In genomic region chr10:98916011-98916780, GRCm38 (mm10) we compare ENCODE assay signal across 8 mouse cellular contexts. TPM values are rescaled to one million over a fixed set of nuclear protein-coding genes. Genes with fewer than 3 reads are reported as not detected.
DNase-seq lines count a peak whose midpoint lies in the region; ATAC-seq and TF ChIP-seq lines count a peak whose summit lies in the region.

No protein-coding gene starts in this region.

- H3K36me3 ChIP-seq in embryonic facial prominence, embryonic 15.5 days = no peaks in the 10 kb centered on the region
- no peaks in the 10 kb centered on the region for H3K36me3 ChIP-seq in kidney, adult 2 months (ENCODE audit: control insufficient read depth, insufficient read depth, low read length)
- no peaks in the 10 kb centered on the region for H3K36me3 ChIP-seq in midbrain, embryonic 14.5 days (ENCODE audit: control insufficient read depth, insufficient read depth, low read length)

- no peak for TF ChIP-seq CTCF in kidney, adult 2 months (conservative IDR thresholded peaks at IDR 0.05; ENCODE audit: insufficient read depth, insufficient read length, low read depth, low read length)

- H3K4me2 ChIP-seq in embryonic facial prominence, embryonic 15.5 days (replicated peaks) = peak overlapping the region; percentile 87
- peak overlapping the region; percentile 77 for H3K4me2 ChIP-seq in midbrain, embryonic 14.5 days (ENCODE audit: low read length)

- peak overlapping the region; percentile 97 for H3K4me3 ChIP-seq in embryonic facial prominence, embryonic 15.5 days (replicated peaks)
- peak overlapping the region; percentile 71 for H3K4me3 ChIP-seq in kidney, adult 2 months (ENCODE audit: insufficient read depth, low read depth, low read length)
- H3K4me3 ChIP-seq in midbrain, embryonic 14.5 days (replicated peaks; ENCODE audit: low read depth, low read length) = peak overlapping the region; percentile 90

- H3K4me1 ChIP-seq in embryonic facial prominence, embryonic 15.5 days = peaks cover 13% of the 10 kb centered on the region
- peaks cover 7% of the 10 kb centered on the region; the same call in 1 of the 2 replicates for H3K4me1 ChIP-seq in kidney, adult 2 months (ENCODE audit: control insufficient read depth, insufficient read depth, low read length)
- H3K4me1 ChIP-seq in midbrain, embryonic 14.5 days (ENCODE audit: control insufficient read depth, insufficient read depth, low read length) = 0 out of 2 replicates have a peak, but pooled peaks cover 14% of the 10 kb centered on the region

- H3K9me3 ChIP-seq in embryonic facial prominence, embryonic 15.5 days (replicated peaks) = no peaks in the 10 kb centered on the region
- H3K9me3 ChIP-seq in midbrain, embryonic 14.5 days (ENCODE audit: control insufficient read depth, low read length) = no peaks in the 10 kb centered on the region

- H3K9ac ChIP-seq in embryonic facial prominence, embryonic 15.5 days = peak overlapping the region; percentile 90
- peak overlapping the region; percentile 94 for H3K9ac ChIP-seq in midbrain, embryonic 14.5 days (replicated peaks; ENCODE audit: low read length)

- no peak for ATAC-seq in embryonic facial prominence, embryonic 15.5 days (ENCODE audit: insufficient number of reproducible peaks, low FRiP score, low TSS enrichment, low read depth)
- no peak for ATAC-seq in midbrain, embryonic 14.5 days (ENCODE audit: low FRiP score, low TSS enrichment)

- 10% methylated on average over 22 of the region's 22 CpGs for WGBS in embryonic facial prominence, embryonic 15.5 days
- 8% methylated on average over 22 of the region's 22 CpGs for WGBS in kidney, adult 2 months
- 8% methylated on average over 22 of the region's 22 CpGs for WGBS in midbrain, embryonic 14.5 days

- peak; percentile 21 for DNase-seq in kidney, adult 18-20 months
- DNase-seq in kidney, postnatal 14 days = no peak
- peak; percentile 57 for DNase-seq in MN1 (ENCODE audit: low spot score)
- peak; percentile 29 for DNase-seq in kidney, adult 2 months
- DNase-seq in midbrain, embryonic 14.5 days = peak; percentile 70
- no peak for DNase-seq in urinary bladder, postnatal 4 days (ENCODE audit: low spot score in 2 of 2)
- DNase-seq in urinary bladder, postnatal 36 days (ENCODE audit: low spot score in 2 of 2) = no peak

- no peaks in the 10 kb centered on the region for H3K27me3 ChIP-seq in embryonic facial prominence, embryonic 15.5 days
- H3K27me3 ChIP-seq in kidney, adult 2 months (replicated peaks; ENCODE audit: control insufficient read depth, insufficient read depth, low read length) = no peaks in the 10 kb centered on the region
- no peaks in the 10 kb centered on the region for H3K27me3 ChIP-seq in midbrain, embryonic 14.5 days (ENCODE audit: control insufficient read depth, insufficient read depth, low read length)

- TF ChIP-seq POLR2A in kidney, adult 2 months (IDR thresholded peaks at IDR 0.05; ENCODE audit: low read depth, low read length) = no peak

- no peak overlapping the region for H3K27ac ChIP-seq in embryonic facial prominence, embryonic 15.5 days (replicated peaks)
- H3K27ac ChIP-seq in kidney, adult 2 months (ENCODE audit: insufficient read depth, low read depth, low read length) = no peak overlapping the region
- peak overlapping the region; percentile 99 for H3K27ac ChIP-seq in midbrain, embryonic 14.5 days (replicated peaks; ENCODE audit: low read depth, low read length)

RNA-seq across cellular contexts. Expression of gene Atp2b1, which starts 2.0 kb away (rescaled TPM):
- 116 and 122 TPM in 2 replicates for polyA plus RNA-seq in embryonic facial prominence, embryonic 15.5 days (2015; fragmentation: Nextera tagmentation; extraction: Ambion mirVana)
- 12.3 and 13.3 TPM in 2 replicates for polyA plus RNA-seq in kidney, adult 2 months (2012; rRNA removed)
- polyA plus RNA-seq in midbrain, embryonic 14.5 days (2014; fragmentation: Nextera tagmentation; extraction: Ambion mirVana) = 214 and 229 TPM in 2 replicates

Comparison
In these comparisons a context has a peak if more than half of its experiments do, and no peak if none do; other contexts are left out.
1. DNase-seq: peak in kidney, adult 18-20 months (single experiment), MN1 (single experiment), kidney, adult 2 months (single experiment) and midbrain, embryonic 14.5 days (single experiment); none in kidney, postnatal 14 days (single experiment), urinary bladder, postnatal 4 days (0 of 2) and urinary bladder, postnatal 36 days (0 of 2).
2. Peak in every context shown above with its lines, with median percentiles within 50 percentile points of each other: H3K4me3 ChIP-seq.